ENCODE assay signal across 9 mouse cellular contexts in the genomic region with DNA sequence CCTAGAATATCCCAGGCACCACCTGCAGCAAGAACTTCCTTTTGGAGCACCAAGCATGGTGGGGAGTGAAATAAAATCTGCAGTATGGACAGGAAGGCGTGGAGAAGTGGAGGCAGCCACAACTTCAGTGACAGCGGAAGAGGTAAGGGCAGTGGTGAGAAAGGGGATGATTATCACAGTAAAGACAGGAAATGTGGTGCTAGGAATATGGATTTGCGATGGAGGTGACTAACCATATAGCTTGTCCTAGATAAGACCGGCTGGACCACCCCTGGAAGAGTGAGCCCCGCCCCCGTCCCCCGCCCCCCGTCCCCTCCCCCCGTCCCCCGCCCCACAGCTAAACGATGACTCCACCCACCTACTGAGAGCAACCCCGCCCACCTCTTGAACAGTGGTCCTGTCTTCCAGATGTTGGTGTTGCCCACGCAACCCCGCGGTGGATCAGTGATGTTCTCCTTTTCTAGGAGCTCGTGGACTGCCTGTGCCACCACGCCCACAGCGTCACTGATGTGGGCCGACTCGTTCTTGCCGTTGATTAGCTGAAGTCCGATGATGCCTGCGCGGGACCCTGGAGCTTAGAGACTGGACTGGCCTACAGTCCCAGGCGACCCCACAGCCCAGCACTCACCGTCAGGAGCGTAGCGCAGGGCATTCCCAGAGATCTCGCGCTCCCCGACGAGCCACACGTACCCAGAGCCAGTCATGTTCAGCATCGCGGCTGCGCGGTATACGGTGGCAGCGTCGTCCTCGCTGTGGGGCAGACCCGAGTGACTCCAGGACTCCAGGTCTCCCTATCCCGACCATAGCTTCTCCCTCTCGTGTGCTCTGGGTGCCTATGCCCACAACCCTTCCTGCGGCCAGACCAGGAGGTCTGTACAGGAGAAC. TPM values are rescaled to one million over a fixed set of nuclear protein-coding genes. Genes with fewer than 3 reads are reported as not detected.
DNase-seq lines count a peak whose midpoint lies in the region; ATAC-seq lines count a peak whose summit lies in the region.
"Had no signal": no experiment of that assay in that cellular context is flagged by ENCODE, and none has a peak within 500 bp of the region (broad histone marks: within the 10 kb centered on the region; RNA-seq: fewer than 3 reads in every experiment).

No protein-coding gene starts in this region.

- peak; percentile 78 for ATAC-seq in kidney, embryonic 14.5 days (ENCODE audit: low FRiP score, low TSS enrichment)
- peak; percentile 85 for ATAC-seq in forebrain, embryonic 14.5 days
- peak; percentile 91 for ATAC-seq in midbrain, embryonic 11.5 days (ENCODE audit: low FRiP score)

- WGBS in kidney, embryonic 14.5 days, result 3% methylated on average over 45 of the region's 45 CpGs
- 1% methylated on average over 44 of the region's 45 CpGs for WGBS in forebrain, embryonic 14.5 days
- 2% methylated on average over 37 of the region's 45 CpGs for WGBS in midbrain, embryonic 11.5 days

- H3K4me1 ChIP-seq in kidney, embryonic 14.5 days (ENCODE audit: control insufficient read depth, insufficient read depth, low read length), result 0 out of 2 replicates have a peak, but pooled peaks cover 6% of the 10 kb centered on the region
- H3K4me1 ChIP-seq in forebrain, embryonic 14.5 days (ENCODE audit: control insufficient read depth, insufficient read depth, low read length), result peaks cover 2% of the 10 kb centered on the region; the same call in 1 of the 2 replicates
- H3K4me1 ChIP-seq in midbrain, embryonic 11.5 days (ENCODE audit: control insufficient read depth, insufficient read depth, low read length), result no peaks in the 10 kb centered on the region

- no peaks in the 10 kb centered on the region for H3K36me3 ChIP-seq in kidney, embryonic 14.5 days (ENCODE audit: control insufficient read depth, insufficient read depth, low read length)
- H3K36me3 ChIP-seq in forebrain, embryonic 14.5 days (ENCODE audit: control insufficient read depth, insufficient read depth, low read length), result no peaks in the 10 kb centered on the region
- H3K36me3 ChIP-seq in midbrain, embryonic 11.5 days (ENCODE audit: control insufficient read depth, insufficient read depth, low read length), result no peaks in the 10 kb centered on the region

- H3K27ac ChIP-seq in kidney, embryonic 14.5 days (ENCODE audit: low read depth, low read length), result no peak overlapping the region
- H3K27ac ChIP-seq in forebrain, embryonic 14.5 days (ENCODE audit: low read depth, low read length), result no peak overlapping the region
- H3K27ac ChIP-seq in midbrain, embryonic 11.5 days (ENCODE audit: low read depth, low read length), result no peak overlapping the region

- peak overlapping the region; percentile 41 for H3K4me3 ChIP-seq in kidney, embryonic 14.5 days (ENCODE audit: low read length)
- H3K4me3 ChIP-seq in forebrain, embryonic 14.5 days (ENCODE audit: low read depth, low read length), result peak overlapping the region; percentile 46
- H3K4me3 ChIP-seq in midbrain, embryonic 11.5 days (ENCODE audit: low read depth, low read length), result peak overlapping the region; percentile 42

- H3K27me3 ChIP-seq in kidney, embryonic 14.5 days (ENCODE audit: control insufficient read depth, insufficient read depth, low read length), result peaks cover 36% of the 10 kb centered on the region
- peaks cover 24% of the 10 kb centered on the region for H3K27me3 ChIP-seq in forebrain, embryonic 14.5 days (replicated peaks; ENCODE audit: control insufficient read depth, insufficient read depth, low read length)
- peaks cover 8% of the 10 kb centered on the region for H3K27me3 ChIP-seq in midbrain, embryonic 11.5 days (ENCODE audit: control insufficient read depth, insufficient read depth, low read length)

- peak overlapping the region; percentile 75 for H3K4me2 ChIP-seq in kidney, embryonic 14.5 days (replicated peaks; ENCODE audit: low read depth, low read length)
- peak overlapping the region; percentile 81 for H3K4me2 ChIP-seq in forebrain, embryonic 14.5 days (ENCODE audit: low read length)
- peak overlapping the region; percentile 78 for H3K4me2 ChIP-seq in midbrain, embryonic 11.5 days

- no peaks in the 10 kb centered on the region for H3K9me3 ChIP-seq in kidney, embryonic 14.5 days (ENCODE audit: control insufficient read depth, low read length)
- H3K9me3 ChIP-seq in forebrain, embryonic 14.5 days (replicated peaks; ENCODE audit: control insufficient read depth, low read length), result no peaks in the 10 kb centered on the region
- no peaks in the 10 kb centered on the region for H3K9me3 ChIP-seq in midbrain, embryonic 11.5 days (ENCODE audit: control insufficient read depth, low read length)

- H3K9ac ChIP-seq in kidney, embryonic 14.5 days (ENCODE audit: low read depth, low read length), result peak overlapping the region; percentile 42; the same call in 1 of the 2 replicates
- peak overlapping the region; percentile 72 for H3K9ac ChIP-seq in forebrain, embryonic 14.5 days (ENCODE audit: low read length)
- peak overlapping the region; percentile 56 for H3K9ac ChIP-seq in midbrain, embryonic 11.5 days (ENCODE audit: low read length)

- DNase-seq in kidney, adult 9 months, result no peak
- DNase-seq in adrenal gland, postnatal 10 days, result peak; percentile 29
- peak; percentile 77 for DNase-seq in forebrain, embryonic 14.5 days (ENCODE audit: low spot score)
- DNase-seq in kidney, postnatal 4 days, result peak; percentile 53 to 68
- DNase-seq in midbrain, embryonic 11.5 days (ENCODE audit: low spot score, missing footprints), result peak; percentile 93
- peak; percentile 32 for DNase-seq in yolk sac, embryonic 10.5 days (ENCODE audit: low spot score)
- no peak for DNase-seq in urinary bladder, postnatal 36 days (ENCODE audit: low spot score in 2 of 2)

RNA-seq across cellular contexts. Expression of a gene that starts 14.1 kb away (rescaled TPM):
- 0.32 and 0.64 TPM in 2 replicates for polyA plus RNA-seq in kidney, embryonic 14.5 days (2014; fragmentation: Nextera tagmentation; extraction: Ambion mirVana)
- 1 to 10 TPM; 7.3 to 9.6 TPM for total RNA-seq in adrenal gland, postnatal 10 days (2021)
- 17.0 and 21.1 TPM in 2 replicates for polyA plus RNA-seq in forebrain, embryonic 14.5 days (2014; fragmentation: Nextera tagmentation; extraction: Ambion mirVana)
- 2.4 and 2.6 TPM in 2 replicates for polyA plus RNA-seq in midbrain, embryonic 11.5 days (2014; fragmentation: Nextera tagmentation; extraction: Ambion mirVana)

RNA-seq across cellular contexts. Expression of a gene that starts 15.2 kb away (rescaled TPM):
- not detected in 2 replicates for polyA plus RNA-seq in kidney, embryonic 14.5 days (2014; fragmentation: Nextera tagmentation; extraction: Ambion mirVana)
- total RNA-seq in adrenal gland, postnatal 10 days (2021), result not detected
- polyA plus RNA-seq in forebrain, embryonic 14.5 days (2014; fragmentation: Nextera tagmentation; extraction: Ambion mirVana), result 0.25 TPM in 1 of 2 replicates, not detected in the other
- not detected in 2 replicates for polyA plus RNA-seq in midbrain, embryonic 11.5 days (2014; fragmentation: Nextera tagmentation; extraction: Ambion mirVana)
- total RNA-seq: adrenal gland, adult 18-20 months had no signal

RNA-seq across cellular contexts. Expression of a gene that starts 17.0 kb away (rescaled TPM):
- polyA plus RNA-seq in kidney, embryonic 14.5 days (2014; fragmentation: Nextera tagmentation; extraction: Ambion mirVana), result not detected in 2 replicates
- not detected for total RNA-seq in adrenal gland, postnatal 10 days (2021)
- not detected in 2 replicates for polyA plus RNA-seq in forebrain, embryonic 14.5 days (2014; fragmentation: Nextera tagmentation; extraction: Ambion mirVana)
- not detected in 2 replicates for polyA plus RNA-seq in midbrain, embryonic 11.5 days (2014; fragmentation: Nextera tagmentation; extraction: Ambion mirVana)
- total RNA-seq: adrenal gland, adult 18-20 months had no signal

RNA-seq across cellular contexts. Expression of a gene that starts 27.2 kb away (rescaled TPM):
- 89.9 and 106 TPM in 2 replicates for polyA plus RNA-seq in kidney, embryonic 14.5 days (2014; fragmentation: Nextera tagmentation; extraction: Ambion mirVana)
- 10 to 100 TPM; 41.5 to 41.9 TPM for total RNA-seq in adrenal gland, postnatal 10 days (2021)
- polyA plus RNA-seq in forebrain, embryonic 14.5 days (2014; fragmentation: Nextera tagmentation; extraction: Ambion mirVana), result 69.5 and 87.7 TPM in 2 replicates
- 87.2 and 88.1 TPM in 2 replicates for polyA plus RNA-seq in midbrain, embryonic 11.5 days (2014; fragmentation: Nextera tagmentation; extraction: Ambion mirVana)

RNA-seq across cellular contexts. Expression of a gene that starts 32.6 kb away (rescaled TPM):
- polyA plus RNA-seq in kidney, embryonic 14.5 days (2014; fragmentation: Nextera tagmentation; extraction: Ambion mirVana), result 71.4 and 111 TPM in 2 replicates
- 10 to 100 TPM; 61.0 to 73.1 TPM for total RNA-seq in adrenal gland, postnatal 10 days (2021)
- 105 and 123 TPM in 2 replicates for polyA plus RNA-seq in forebrain, embryonic 14.5 days (2014; fragmentation: Nextera tagmentation; extraction: Ambion mirVana)
- 105 and 117 TPM in 2 replicates for polyA plus RNA-seq in midbrain, embryonic 11.5 days (2014; fragmentation: Nextera tagmentation; extraction: Ambion mirVana)

Comparison
In these comparisons a context has a peak if more than half of its experiments do, and no peak if none do; other contexts are left out.
1. DNase-seq: peak in adrenal gland, postnatal 10 days (single experiment), forebrain, embryonic 14.5 days (single experiment), kidney, postnatal 4 days (2 of 2), midbrain, embryonic 11.5 days (single experiment) and yolk sac, embryonic 10.5 days (single experiment); none in kidney, adult 9 months (single experiment) and urinary bladder, postnatal 36 days (0 of 2).
2. Peak in every context shown above with its lines, with median percentiles within 50 percentile points of each other: ATAC-seq, H3K4me2 ChIP-seq, H3K4me3 ChIP-seq and H3K9ac ChIP-seq.